Mouse (Mus musculus): ENCODE measurements around the gene 1810049J17Rik. TPM values are rescaled to one million over a fixed set of nuclear protein-coding genes. Genes with fewer than 3 reads are reported as not detected.

1810049J17Rik gene
- polyA plus RNA-seq, 1 experiment from 2014 or later: 1.5 TPM

- H3K27me3 ChIP-seq (replicated peaks): no peaks in the 10 kb centered on the region
- 81% methylated on average over 5 of the region's 6 CpGs for WGBS
- no peaks in the 10 kb centered on the region for H3K36me3 ChIP-seq
- H3K4me1 ChIP-seq: no peaks in the 10 kb centered on the region
- ATAC-seq (ENCODE audit: low FRiP score, low read depth): no peak
- no peak overlapping the region for H3K4me2 ChIP-seq (replicated peaks)
- H3K9ac ChIP-seq: no peak overlapping the region
- no peak overlapping the region for H3K27ac ChIP-seq
- H3K4me3 ChIP-seq: no peak overlapping the region
- H3K9me3 ChIP-seq: no peaks in the 10 kb centered on the region
Observed at GRCm38 (mm10) chr15:12301771-12302170, 19.9 kb downstream of the 1810049J17Rik start.

DNA sequence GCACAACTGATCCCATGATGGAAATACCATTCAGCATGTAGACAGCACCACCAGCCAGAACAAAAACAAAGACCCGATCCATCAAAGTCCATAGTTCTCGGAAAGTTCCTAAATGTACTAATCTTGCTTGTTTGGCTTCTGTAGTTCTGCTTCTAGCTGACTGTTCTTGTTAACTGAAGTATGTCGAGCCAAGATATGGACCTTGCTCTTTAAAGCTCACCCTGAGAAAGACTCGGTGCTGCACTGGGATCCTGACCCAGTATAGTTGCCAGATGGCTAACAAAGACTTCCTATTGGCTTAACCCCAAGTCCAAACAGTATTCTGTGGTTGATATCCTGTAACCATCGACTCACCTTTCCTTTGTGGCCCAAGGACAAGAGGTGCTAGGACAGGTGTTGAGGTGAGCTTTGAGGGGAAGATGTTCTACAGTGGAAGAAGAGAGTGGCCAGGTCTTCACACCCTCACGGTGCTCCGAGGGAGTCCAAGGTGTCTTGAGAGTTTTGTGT lies 23.4 kb downstream of the 1810049J17Rik start:
- H3K9me3 ChIP-seq: no peaks in the 10 kb centered on the region

GRCm38 (mm10) chr15:12296228-12296627 lies 25.5 kb downstream of the 1810049J17Rik start:
- H3K4me3 ChIP-seq: no peak overlapping the region
- H3K4me2 ChIP-seq (replicated peaks): no peak overlapping the region
- no peak overlapping the region for H3K27ac ChIP-seq
- no peaks in the 10 kb centered on the region for H3K4me1 ChIP-seq
- H3K36me3 ChIP-seq: no peaks in the 10 kb centered on the region
- H3K27me3 ChIP-seq (replicated peaks): no peaks in the 10 kb centered on the region
- no peaks in the 10 kb centered on the region for H3K9me3 ChIP-seq
- 70% methylated on average over 2 of the region's 2 CpGs for WGBS
- ATAC-seq (ENCODE audit: low FRiP score, low read depth): no peak
- no peak overlapping the region for H3K9ac ChIP-seq

More for the DNA sequence above, 23.4 kb downstream of the 1810049J17Rik start:
- no peak overlapping the region for H3K4me2 ChIP-seq (replicated peaks)
- H3K4me1 ChIP-seq: no peaks in the 10 kb centered on the region
- H3K4me3 ChIP-seq: no peak overlapping the region
- no peak overlapping the region for H3K9ac ChIP-seq
- H3K36me3 ChIP-seq: no peaks in the 10 kb centered on the region
- ATAC-seq (ENCODE audit: low FRiP score, low read depth): no peak
- 85% methylated on average over 7 of the region's 7 CpGs for WGBS
- no peaks in the 10 kb centered on the region for H3K27me3 ChIP-seq (replicated peaks)
- H3K27ac ChIP-seq: no peak overlapping the region

GRCm38 (mm10) chr15:12291757-12292156 lies 29.9 kb downstream of the 1810049J17Rik start:
- H3K9ac ChIP-seq: no peak overlapping the region
- H3K4me1 ChIP-seq: no peaks in the 10 kb centered on the region
- no peaks in the 10 kb centered on the region for H3K36me3 ChIP-seq
- H3K9me3 ChIP-seq: no peaks in the 10 kb centered on the region
- no peak overlapping the region for H3K4me3 ChIP-seq
- WGBS: 88% methylated on average over 2 of the region's 2 CpGs
- ATAC-seq (ENCODE audit: low FRiP score, low read depth): no peak
- H3K27ac ChIP-seq: no peak overlapping the region
- H3K4me2 ChIP-seq (replicated peaks): no peak overlapping the region
- H3K27me3 ChIP-seq (replicated peaks): no peaks in the 10 kb centered on the region

DNA sequence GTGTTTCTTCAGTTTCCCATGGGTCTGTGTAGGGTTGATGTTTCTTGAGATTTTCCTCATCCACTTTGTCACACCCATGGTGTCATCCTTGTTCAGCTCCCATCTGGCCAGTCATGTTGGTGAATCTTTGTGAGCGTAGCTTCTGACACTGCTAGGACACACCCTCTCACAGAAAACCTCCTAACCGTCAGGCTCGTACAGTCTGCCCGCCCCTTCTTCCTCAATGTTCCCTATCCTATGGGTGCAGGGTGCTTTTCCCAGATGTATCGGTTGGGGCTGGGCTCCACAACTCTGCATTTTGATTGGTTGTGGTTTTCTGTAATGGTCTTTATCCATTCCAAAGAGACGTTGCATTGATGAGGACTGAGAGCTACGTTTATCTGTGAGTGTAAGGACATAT lies 31.4 kb downstream of the 1810049J17Rik start:
- Histone ChIP-seq H3K9me3 (no peaks in the 10 kb centered on the region), H3K4me1 (no peaks in the 10 kb centered on the region), H3K9ac (no peak overlapping the region), H3K27me3 (replicated peaks) (no peaks in the 10 kb centered on the region), H3K4me3 (no peak overlapping the region), H3K4me2 (replicated peaks) (no peak overlapping the region), H3K27ac (no peak overlapping the region), H3K36me3 (no peaks in the 10 kb centered on the region)
- no peak for ATAC-seq (ENCODE audit: low FRiP score, low read depth)
- 81% methylated on average over 7 of the region's 7 CpGs for WGBS

GRCm38 (mm10) chr15:12285535-12285809 lies 36.2 kb downstream of the 1810049J17Rik start:
- H3K4me1 ChIP-seq: no peaks in the 10 kb centered on the region
- no peak overlapping the region for H3K9ac ChIP-seq
- H3K4me3 ChIP-seq: no peak overlapping the region
- no peak overlapping the region for H3K4me2 ChIP-seq (replicated peaks)
- no peaks in the 10 kb centered on the region for H3K9me3 ChIP-seq
- no peaks in the 10 kb centered on the region for H3K27me3 ChIP-seq (replicated peaks)
- WGBS: 80% methylated on average over 5 of the region's 5 CpGs
- H3K36me3 ChIP-seq: no peaks in the 10 kb centered on the region
- ATAC-seq (ENCODE audit: low FRiP score, low read depth): no peak
- no peak overlapping the region for H3K27ac ChIP-seq

- H3K4me3 ChIP-seq: no peak overlapping the region
- H3K4me1 ChIP-seq: no peaks in the 10 kb centered on the region
- H3K9me3 ChIP-seq: no peaks in the 10 kb centered on the region
- H3K36me3 ChIP-seq: no peaks in the 10 kb centered on the region
- WGBS: 87% methylated on average over 6 of the region's 6 CpGs
- no peak overlapping the region for H3K9ac ChIP-seq
- H3K27me3 ChIP-seq (replicated peaks): no peaks in the 10 kb centered on the region
- no peak overlapping the region for H3K27ac ChIP-seq
- H3K4me2 ChIP-seq (replicated peaks): no peak overlapping the region
- no peak for ATAC-seq (ENCODE audit: low FRiP score, low read depth)
Observed at GRCm38 (mm10) chr15:12284794-12285534, 36.7 kb downstream of the 1810049J17Rik start.

- no peak overlapping the region for H3K4me2 ChIP-seq (replicated peaks)
- no peak overlapping the region for H3K4me3 ChIP-seq
- ATAC-seq (ENCODE audit: low FRiP score, low read depth): no peak
- H3K4me1 ChIP-seq: no peaks in the 10 kb centered on the region
- 94% methylated on average over 1 of the region's 1 CpGs for WGBS
- no peak overlapping the region for H3K27ac ChIP-seq
- no peaks in the 10 kb centered on the region for H3K36me3 ChIP-seq
- no peak overlapping the region for H3K9ac ChIP-seq
- H3K9me3 ChIP-seq: no peaks in the 10 kb centered on the region
- no peaks in the 10 kb centered on the region for H3K27me3 ChIP-seq (replicated peaks)
Observed at GRCm38 (mm10) chr15:12279816-12280215, 41.9 kb downstream of the 1810049J17Rik start.

DNA sequence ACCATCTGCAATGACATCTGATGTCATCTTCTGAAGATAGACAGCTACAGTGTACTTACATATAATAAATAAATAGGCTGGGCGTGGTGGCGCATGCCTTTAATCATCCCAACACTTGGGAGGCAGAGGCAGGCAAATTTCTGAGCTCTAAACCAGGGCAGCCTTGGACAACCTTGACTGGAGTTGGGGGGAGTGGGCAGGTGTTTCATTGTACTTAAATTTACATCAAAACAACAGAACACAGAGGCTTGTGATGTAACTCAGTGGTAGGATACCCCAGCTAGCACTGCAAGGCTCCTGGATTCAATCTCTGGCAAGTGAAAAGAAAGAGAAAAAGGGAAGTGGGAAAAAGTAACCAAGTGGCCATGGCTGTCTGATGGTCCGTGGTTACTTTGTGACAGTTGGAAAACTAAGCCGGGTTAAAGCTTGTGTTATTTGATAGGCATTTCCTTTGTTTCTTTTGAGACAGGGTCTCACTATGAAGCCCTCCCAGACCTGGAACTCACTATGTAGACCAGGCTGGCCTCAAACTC lies 46.5 kb downstream of the 1810049J17Rik start:
- Histone ChIP-seq H3K4me1 (no peaks in the 10 kb centered on the region), H3K9me3 (no peaks in the 10 kb centered on the region), H3K27ac (no peak overlapping the region), H3K4me2 (replicated peaks) (no peak overlapping the region), H3K36me3 (peaks cover 6% of the 10 kb centered on the region; the same call in 1 of the 2 replicates), H3K4me3 (no peak overlapping the region), H3K9ac (no peak overlapping the region), H3K27me3 (replicated peaks) (no peaks in the 10 kb centered on the region)
- whole genome bisulfite sequencing: 88% methylated on average over 4 of the region's 4 CpGs
- ATAC-seq (ENCODE audit: low FRiP score, low read depth): no peak

- peaks cover 15% of the 10 kb centered on the region for H3K36me3 ChIP-seq
- ATAC-seq (ENCODE audit: low FRiP score, low read depth): no peak
Observed at GRCm38 (mm10) chr15:12274053-12274769, 47.5 kb downstream of the 1810049J17Rik start.

DNA sequence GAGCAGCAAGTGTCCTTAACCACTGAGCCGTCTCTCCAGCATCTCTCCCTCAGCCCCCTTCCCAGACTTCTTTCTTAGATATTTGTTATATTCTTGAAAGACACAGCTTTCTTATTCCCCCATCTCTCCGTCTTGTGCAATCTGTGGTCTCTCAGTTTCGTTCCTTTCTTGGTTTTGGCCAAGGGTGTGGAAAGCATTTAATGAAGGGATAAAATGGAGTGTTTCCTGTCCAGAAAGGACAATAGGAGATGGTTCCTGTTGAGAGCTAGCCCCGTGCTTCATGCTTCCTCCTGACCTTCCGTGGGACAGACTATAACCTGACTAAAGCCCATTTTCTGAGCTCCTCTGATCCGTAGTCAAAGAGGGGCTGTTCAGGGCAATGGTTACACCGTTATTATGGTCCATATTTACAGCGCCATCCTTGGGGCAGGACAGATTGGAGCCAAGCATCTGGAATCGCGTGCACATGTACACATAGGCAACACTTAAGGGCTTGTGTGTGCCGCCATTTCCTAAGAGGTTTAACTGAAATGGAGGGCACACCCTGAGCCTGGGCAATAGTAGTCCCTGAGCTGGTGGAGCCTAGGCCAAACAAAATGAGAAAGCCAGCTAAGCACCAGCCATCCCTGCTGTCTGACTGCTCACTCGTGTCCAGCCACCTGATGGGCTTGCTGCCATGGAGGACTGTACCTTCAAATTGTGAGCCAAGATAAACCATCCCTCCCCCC lies 48.2 kb downstream of the 1810049J17Rik start:
- Histone ChIP-seq H3K9me3 (no peaks in the 10 kb centered on the region), H3K27ac (no peak overlapping the region), H3K27me3 (replicated peaks) (no peaks in the 10 kb centered on the region), H3K4me3 (no peak overlapping the region), H3K36me3 (peaks cover 21% of the 10 kb centered on the region), H3K4me2 (replicated peaks) (no peak overlapping the region), H3K9ac (no peak overlapping the region), H3K4me1 (no peaks in the 10 kb centered on the region)
- WGBS: 86% methylated on average over 12 of the region's 12 CpGs
- ATAC-seq (ENCODE audit: low FRiP score, low read depth): no peak

More at GRCm38 (mm10) chr15:12274053-12274769, 47.5 kb downstream of the 1810049J17Rik start:
- Histone ChIP-seq H3K4me2 (replicated peaks) (no peak overlapping the region), H3K27me3 (replicated peaks) (no peaks in the 10 kb centered on the region), H3K4me1 (no peaks in the 10 kb centered on the region), H3K4me3 (no peak overlapping the region), H3K9me3 (no peaks in the 10 kb centered on the region), H3K9ac (no peak overlapping the region), H3K27ac (no peak overlapping the region)
- 68% methylated on average over 4 of the region's 4 CpGs for WGBS

All from neural tube, embryonic 12.5 days (tissue).